Mouse (Mus musculus) erythroblast, embryonic 14.5 days (primary cell): ENCODE data around the gene Cmip.

ENCODE experiments used
- GATA1 ChIP-seq: IDR thresholded peaks from 2 replicates; pipeline ENCODE4 v1.6.1; 2012; ENCODE audit warnings: low read length, inconsistent platforms, mixed read lengths
- TAL1 ChIP-seq: IDR thresholded peaks from 3 replicates; pipeline ENCODE4 v1.6.1; 2012; ENCODE audit warnings: low read length, inconsistent platforms, mixed read lengths

GRCm38 (mm10) chr8:117356109-117356672, 99.3 kb downstream of the Cmip start:
- TF ChIP-seq GATA1, result no peak
- no peak for TF ChIP-seq TAL1
